Mouse (Mus musculus) layer of hippocampus, adult 11-12 months (tissue): Measurements from ENCODE around the gene Rbpj.
A peak's percentile ranks its signal among the peaks of the same experiment; 100 is the strongest.
"Not testable (repeated sequence)": the region's sequence is repeated elsewhere in the genome, so short reads cannot be mapped to it uniquely, and the experiment has no call there.

Experiments
- DNase-seq: peaks from one replicate; pipeline ENCODE4 v3.0.0; 2022; ENCODE audit warnings: low spot score

Gene Rbpj

GRCm38 (mm10) chr5:53511426-53511825, 45.5 kb downstream of the Rbpj start:
- no peak for DNase-seq

- DNase-seq, result no peak
Measured at GRCm38 (mm10) chr5:53514959-53515612, 49.1 kb downstream of the Rbpj start.

GRCm38 (mm10) chr5:53516482-53516881, 50.5 kb downstream of the Rbpj start:
- DNase-seq, result no peak

- DNase-seq, result no peak
Measured at GRCm38 (mm10) chr5:53517802-53518201, 51.9 kb downstream of the Rbpj start.

GRCm38 (mm10) chr5:53519131-53519530, 53.2 kb downstream of the Rbpj start:
- no peak for DNase-seq

- no peak for DNase-seq
Measured at GRCm38 (mm10) chr5:53519998-53520577, 54.1 kb downstream of the Rbpj start.

GRCm38 (mm10) chr5:53523046-53523445, 57.1 kb downstream of the Rbpj start:
- peak; percentile 37 for DNase-seq

GRCm38 (mm10) chr5:53524162-53524561, 58.2 kb downstream of the Rbpj start:
- no peak for DNase-seq

- DNase-seq, result no peak
Measured at GRCm38 (mm10) chr5:53524831-53525230, 58.9 kb downstream of the Rbpj start.

- DNase-seq, result peak; percentile 75
Measured at GRCm38 (mm10) chr5:53525305-53526069, 59.5 kb downstream of the Rbpj start.

- no peak for DNase-seq
Measured at GRCm38 (mm10) chr5:53526070-53526430, 60.1 kb downstream of the Rbpj start.

- no peak for DNase-seq
Measured at GRCm38 (mm10) chr5:53529846-53530245, 63.9 kb downstream of the Rbpj start.

GRCm38 (mm10) chr5:53535096-53535495, 69.1 kb downstream of the Rbpj start:
- DNase-seq, result no peak

- DNase-seq, result no peak
Measured at GRCm38 (mm10) chr5:53536635-53537554, 70.9 kb downstream of the Rbpj start.

GRCm38 (mm10) chr5:53539860-53540633, 74.1 kb downstream of the Rbpj start:
- DNase-seq, result no peak

GRCm38 (mm10) chr5:53542073-53542472, 76.1 kb downstream of the Rbpj start:
- no peak for DNase-seq

GRCm38 (mm10) chr5:53543399-53543798, 77.4 kb downstream of the Rbpj start:
- DNase-seq, result no peak

GRCm38 (mm10) chr5:53543945-53544344, 78.0 kb downstream of the Rbpj start:
- no peak for DNase-seq

- no peak for DNase-seq
Measured at GRCm38 (mm10) chr5:53546440-53546839, 80.5 kb downstream of the Rbpj start.

- DNase-seq, result peak; percentile 18
Measured at GRCm38 (mm10) chr5:53546979-53547472, 81.1 kb downstream of the Rbpj start.

GRCm38 (mm10) chr5:53550329-53550728, 84.4 kb downstream of the Rbpj start:
- not testable (repeated sequence) for DNase-seq
